Mouse (Mus musculus): ENCODE measurements around the gene Rab11b.

DNA sequence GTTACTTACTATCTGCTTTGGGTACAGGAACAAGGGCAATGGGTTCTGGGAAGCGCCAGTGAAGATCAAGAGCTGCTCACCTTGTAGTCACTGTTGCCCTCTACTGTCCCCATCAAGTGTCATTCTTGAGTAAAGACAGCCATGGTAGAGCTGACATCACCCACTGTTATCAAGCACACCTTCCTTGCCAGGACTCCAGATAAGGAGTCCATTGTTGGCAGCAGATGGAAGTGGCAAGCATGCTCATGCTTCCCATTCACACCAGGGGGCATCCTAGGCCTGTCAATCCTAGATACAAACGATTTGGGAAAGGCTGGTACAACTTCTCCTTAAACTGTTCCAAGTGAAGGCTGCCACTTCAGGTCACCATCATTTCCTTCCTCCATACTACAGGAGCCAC is 14.3 kb downstream of the Rab11b start:
- TF ChIP-seq CTCF (IDR thresholded peaks at IDR 0.05; ENCODE audit: borderline replicate concordance, insufficient read depth, low read depth, low read length) (peak; percentile 36; the same call in 1 of the 2 replicates), POLR2A (IDR thresholded peaks at IDR 0.05; ENCODE audit: borderline replicate concordance, insufficient read depth, low read length) (no peak)
